Mouse (Mus musculus) embryonic facial prominence, embryonic 11.5 days (tissue): ENCODE measurements around the gene Tep1. TPM values are rescaled to one million over a fixed set of nuclear protein-coding genes. Genes with fewer than 3 reads are reported as not detected.
"Not testable (repeated sequence)": the region's sequence is repeated elsewhere in the genome, so short reads cannot be mapped to it uniquely, and the experiment has no call there.

ENCODE experiments used
- ATAC-seq: fragments of 200-750 bp; cut with Nextera tagmentation; replicated peaks from 2 replicates; pipeline ENCODE4 v1.8.0; 2017; ENCODE audit warnings: low read depth; ENCODE audit not compliant: insufficient number of reproducible peaks, low FRiP score, low TSS enrichment
- DNase-seq: peaks from one replicate; pipeline ENCODE4 v3.0.0-alpha.2; 2015; ENCODE audit warnings: low spot score
- H3K27ac ChIP-seq: fragments of 300-500 bp; sonication (generic); replicated peaks from 2 replicates; pipeline ENCODE4 v1.5.1; 2014; ENCODE audit warnings: mild to moderate bottlenecking, low read depth, low read length, control low read depth
- H3K27me3 ChIP-seq: fragments of 300-500 bp; sonication (generic); 2 replicates; pipeline ENCODE4 v1.6.1; 2014; ENCODE audit warnings: mild to moderate bottlenecking, low read length, moderate library complexity, mixed read lengths; ENCODE audit not compliant: control insufficient read depth, insufficient read depth
- H3K36me3 ChIP-seq: fragments of 300-500 bp; sonication (generic); replicated peaks from 2 replicates; pipeline ENCODE4 v1.6.1; 2014; ENCODE audit warnings: low read depth, mild to moderate bottlenecking, low read length, moderate library complexity, mixed read lengths; ENCODE audit not compliant: control insufficient read depth, insufficient read depth
- H3K4me1 ChIP-seq: fragments of 300-500 bp; sonication (generic); 2 replicates; pipeline ENCODE4 v1.6.1; 2014; ENCODE audit warnings: low read length, mixed read lengths; ENCODE audit not compliant: control insufficient read depth, insufficient read depth
- H3K4me2 ChIP-seq: fragments of 300-500 bp; sonication (generic); 2 replicates; pipeline ENCODE4 v1.6.1; 2014; ENCODE audit warnings: low read depth, mild to moderate bottlenecking, control low read depth, low read length, moderate library complexity
- H3K4me3 ChIP-seq: fragments of 300-500 bp; sonication (generic); 2 replicates; pipeline ENCODE4 v1.5.1; 2014; ENCODE audit warnings: low read depth, low read length, control low read depth
- H3K9ac ChIP-seq: fragments of 300-500 bp; sonication (generic); replicated peaks from 2 replicates; pipeline ENCODE4 v1.6.1; 2014; ENCODE audit warnings: mild to moderate bottlenecking, control low read depth, low read length
- H3K9me3 ChIP-seq: fragments of 300-500 bp; sonication (generic); replicated peaks from 2 replicates; pipeline ENCODE4 v1.6.1; 2016; ENCODE audit warnings: mild to moderate bottlenecking, low read length, inconsistent platforms, mixed read lengths; ENCODE audit not compliant: control insufficient read depth
- WGBS: fragments of 180-500 bp; shearing (Covaris S2); extraction: QIAGEN DNeasy Blood & Tissue Kit; methylation state at CpG from one replicate; pipeline ENCODE4 v1.1.7; 2014; 5-methylcytosine and 5-hydroxymethylcytosine counted together
- polyA plus RNA-seq: library from polyadenylated mRNA; unstranded; fragments of >200 nt; fragmentation: Nextera tagmentation; extraction: Ambion mirVana; gene quantifications from 2 replicates; pipeline ENCODE4 v1.2.1, GENCODE M21; 2014

Tep1 gene
- polyA plus RNA-seq, 1 experiment from 2014 or later, result 5.3 TPM

DNA sequence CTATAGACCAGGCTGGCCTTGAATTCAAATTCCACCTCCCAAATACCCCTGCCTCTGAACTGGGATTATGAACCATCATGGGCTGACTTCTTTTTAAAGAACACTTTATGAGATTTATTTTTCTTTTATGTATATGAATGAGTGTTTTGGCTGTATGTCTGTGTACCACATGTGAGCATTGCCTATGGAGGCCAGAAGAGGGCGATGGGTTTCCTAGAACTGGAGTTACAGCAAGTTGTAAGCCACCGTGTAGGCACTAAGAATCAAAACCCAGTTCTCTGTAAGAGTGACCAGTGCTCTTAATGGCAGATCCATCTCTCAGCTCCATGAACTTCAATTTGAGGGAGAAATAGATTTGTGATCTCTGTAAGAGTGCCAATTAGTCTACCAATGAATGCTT lies 47.1 kb downstream of the Tep1 start:
- Histone ChIP-seq H3K4me1 (no peaks in the 10 kb centered on the region), H3K4me2 (no peak overlapping the region), H3K27ac (no peak overlapping the region), H3K36me3 (peaks cover 2% of the 10 kb centered on the region; the same call in 1 of the 2 replicates), H3K4me3 (no peak overlapping the region), H3K27me3 (no peaks in the 10 kb centered on the region), H3K9me3 (no peaks in the 10 kb centered on the region), H3K9ac (no peak overlapping the region)
- WGBS, result 78% methylated on average over 2 of the region's 2 CpGs
- ATAC-seq (no peak), DNase-seq (no peak)

DNA sequence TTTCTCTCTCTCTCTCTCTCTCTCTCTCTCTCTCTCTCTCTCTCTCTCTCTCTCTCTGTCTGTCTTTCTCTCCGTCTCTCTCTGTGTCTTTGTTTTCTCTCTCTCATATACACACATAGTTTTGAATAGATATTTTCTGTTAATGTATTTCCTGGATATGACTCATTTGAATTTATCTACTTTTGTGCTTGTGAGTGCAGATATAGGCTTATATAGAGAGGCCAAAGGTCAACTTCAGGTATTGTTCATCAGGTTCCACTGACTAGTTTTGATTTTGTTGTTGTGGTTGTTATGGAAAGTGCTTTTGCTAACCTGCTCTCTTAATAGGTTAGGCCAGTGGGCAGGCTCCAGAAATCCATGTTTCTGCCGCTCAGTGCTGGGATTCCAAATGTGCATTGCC lies 57.3 kb downstream of the Tep1 start:
- WGBS, result 86% methylated on average over 2 of the region's 2 CpGs
- ATAC-seq (no peak), DNase-seq (no peak)
- Histone ChIP-seq H3K27ac (no peak overlapping the region), H3K36me3 (no peaks in the 10 kb centered on the region; the same call in 1 of the 2 replicates), H3K9ac (no peak overlapping the region), H3K9me3 (no peaks in the 10 kb centered on the region), H3K4me1 (no peaks in the 10 kb centered on the region), H3K27me3 (no peaks in the 10 kb centered on the region), H3K4me3 (no peak overlapping the region), H3K4me2 (no peak overlapping the region)

DNA sequence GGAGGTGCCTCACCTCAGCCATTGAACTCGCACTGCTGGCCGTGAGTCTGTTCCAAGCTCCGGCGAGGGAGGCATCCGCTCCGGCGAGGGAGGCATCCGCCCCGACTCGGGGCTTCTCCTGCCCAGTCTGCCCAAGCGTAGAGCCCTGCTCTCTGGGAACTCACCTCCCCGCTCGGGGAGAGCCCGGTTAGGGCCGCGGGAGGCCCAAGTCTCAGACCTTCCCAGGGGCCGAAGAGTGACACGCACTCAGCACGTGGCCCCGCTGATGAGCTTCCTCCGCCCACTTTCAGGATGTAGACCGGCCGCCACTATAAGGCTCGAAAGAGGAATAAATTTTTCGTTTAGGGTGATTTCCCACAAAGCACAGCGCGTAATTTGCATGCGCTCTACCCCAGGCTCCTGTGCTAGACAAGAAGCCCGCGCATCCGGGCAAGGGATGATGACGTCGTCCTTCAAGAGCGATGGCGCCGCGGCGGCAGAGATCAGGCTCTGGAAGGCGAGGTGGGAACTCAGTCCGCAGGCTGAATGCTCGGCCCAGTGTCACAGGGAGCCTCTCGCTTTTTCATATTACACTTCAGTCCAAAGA lies 62.8 kb downstream of the Tep1 start, which contains the start of the genes Ccnb1ip1 and Parp2:
TSS of gene Ccnb1ip1 (minus strand) at position 246 of the 586 bp plus-strand sequence.
TSS of gene Parp2 (plus strand) at position 355 of the 586 bp plus-strand sequence.
- Histone ChIP-seq H3K4me1 (no peaks in the 10 kb centered on the region), H3K9ac (peak within 1 kb of the TSS; percentile 72), H3K27ac (peak within 1 kb of the TSS; percentile 70), H3K4me3 (peak within 1 kb of the TSS; percentile 47), H3K4me2 (peak within 1 kb of the TSS; percentile 47), H3K9me3 (no peaks in the 10 kb centered on the region), H3K27me3 (no peaks in the 10 kb centered on the region), H3K36me3 (no peaks in the 10 kb centered on the region)
- whole genome bisulfite sequencing, result under 1% methylated on average over 42 of the region's 42 CpGs
- DNase-seq, result peak; percentile 98
- peak; percentile 100 for ATAC-seq

DNA sequence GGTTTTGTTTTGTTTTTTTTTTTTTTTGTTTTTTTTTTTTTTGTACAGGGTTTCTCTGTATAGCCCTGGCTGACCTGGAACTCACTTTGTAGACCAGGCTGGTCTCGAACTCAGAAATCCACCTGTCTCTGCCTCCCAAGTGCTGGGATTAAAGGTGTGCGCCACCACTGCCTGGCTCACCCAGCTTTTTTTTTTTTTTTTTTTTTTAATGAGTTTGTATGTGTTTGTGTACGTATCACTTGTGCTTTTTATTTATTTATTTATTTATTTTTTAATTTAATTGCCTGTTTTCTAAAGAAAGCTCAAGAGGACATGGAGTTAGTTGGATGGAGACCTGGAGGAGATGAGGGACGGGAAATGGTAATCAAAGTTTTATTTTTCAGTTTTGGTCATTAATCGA lies 63.9 kb downstream of the Tep1 start:
- not testable (repeated sequence) for H3K36me3 ChIP-seq, H3K9ac ChIP-seq, H3K9me3 ChIP-seq, H3K4me3 ChIP-seq, H3K27me3 ChIP-seq, ATAC-seq, DNase-seq, H3K4me1 ChIP-seq, H3K4me2 ChIP-seq, H3K27ac ChIP-seq
- 88% methylated on average over 5 of the region's 5 CpGs for WGBS

DNA sequence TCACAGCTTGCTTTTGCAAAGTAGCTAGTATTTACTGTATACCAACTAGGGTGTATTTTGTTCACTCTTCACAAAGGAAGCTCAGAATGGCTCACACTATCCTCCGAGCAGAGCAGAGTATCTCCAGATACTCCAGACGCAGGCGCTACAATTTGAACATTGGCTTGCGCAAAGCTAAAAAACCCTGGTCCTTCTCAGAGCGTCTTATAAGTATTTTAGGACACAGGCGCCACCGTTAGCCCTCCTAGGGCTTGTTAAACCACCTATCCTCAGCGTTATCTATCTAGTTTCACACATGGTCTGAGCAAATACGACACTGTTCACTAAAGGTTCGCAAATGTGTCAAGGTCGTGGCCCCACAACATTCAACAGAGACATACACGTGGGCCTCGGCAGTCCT lies 65.7 kb downstream of the Tep1 start:
- H3K4me2 ChIP-seq, result no peak overlapping the region
- H3K27ac ChIP-seq, result no peak overlapping the region
- no peak for DNase-seq
- H3K36me3 ChIP-seq, result no peaks in the 10 kb centered on the region
- WGBS, result 69% methylated on average over 13 of the region's 13 CpGs
- H3K27me3 ChIP-seq, result no peaks in the 10 kb centered on the region
- H3K9me3 ChIP-seq, result no peaks in the 10 kb centered on the region
- no peaks in the 10 kb centered on the region for H3K4me1 ChIP-seq
- no peak overlapping the region for H3K9ac ChIP-seq
- ATAC-seq, result no peak
- no peak overlapping the region for H3K4me3 ChIP-seq

DNA sequence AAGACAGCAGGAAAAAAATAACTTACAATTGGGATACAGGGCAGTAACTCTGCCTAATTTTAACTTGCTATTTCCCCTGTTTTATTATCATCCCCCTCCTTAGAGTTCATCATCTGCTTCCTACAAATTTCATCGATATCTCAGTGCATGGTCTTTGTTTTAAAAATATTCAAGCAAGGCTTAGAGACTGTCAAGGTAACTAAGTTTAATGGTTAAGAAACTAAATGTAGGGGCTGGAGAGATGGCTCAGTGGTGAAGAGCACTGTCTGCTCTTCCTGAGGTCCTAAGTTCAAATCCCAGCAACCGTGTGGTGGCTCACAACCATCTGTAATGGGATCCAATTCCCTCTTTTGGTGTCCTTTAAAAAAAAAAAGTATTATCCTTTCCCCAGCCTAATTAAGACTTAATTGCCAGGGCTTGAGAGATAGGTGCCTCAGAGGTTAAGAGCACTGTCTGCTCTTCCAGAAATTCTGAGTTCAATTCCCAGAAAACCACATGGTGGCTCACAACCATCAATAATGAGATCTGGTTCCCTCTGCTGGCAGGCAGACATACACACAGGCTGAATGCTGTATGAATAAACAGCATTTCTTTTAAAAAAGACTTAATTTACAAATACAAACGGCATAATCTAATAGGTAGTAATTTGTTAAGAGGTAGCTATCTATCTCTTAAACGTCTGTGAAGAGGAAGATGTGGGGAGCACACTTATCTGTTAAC lies 67.4 kb downstream of the Tep1 start:
- peak; percentile 40 for DNase-seq
- 64% methylated on average over 4 of the region's 4 CpGs for whole genome bisulfite sequencing
- H3K27me3 ChIP-seq, result no peaks in the 10 kb centered on the region

DNA sequence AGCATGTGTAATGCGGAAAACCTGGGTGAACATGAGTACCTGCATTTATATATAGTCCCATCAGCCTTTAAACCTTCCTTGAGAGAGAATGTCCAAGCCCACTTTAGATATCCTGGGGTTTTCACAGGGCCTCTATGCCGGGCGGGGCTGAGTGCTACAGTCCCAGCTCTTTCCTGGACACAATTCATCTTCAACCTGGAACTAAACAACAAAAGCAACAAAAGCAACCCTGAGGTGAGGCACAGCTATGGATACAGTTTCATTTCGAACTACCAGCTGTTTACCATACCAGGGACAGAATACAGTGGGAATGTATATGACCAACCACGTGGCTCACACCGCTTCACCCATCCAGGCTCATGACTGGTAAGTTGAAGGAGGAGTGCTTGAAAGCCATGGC lies 67.9 kb downstream of the Tep1 start:
- no peaks in the 10 kb centered on the region for H3K4me1 ChIP-seq
- H3K4me2 ChIP-seq, result no peak overlapping the region
- ATAC-seq (no peak), DNase-seq (no peak)
- H3K27me3 ChIP-seq, result no peaks in the 10 kb centered on the region
- no peak overlapping the region for H3K9ac ChIP-seq
- no peak overlapping the region for H3K4me3 ChIP-seq
- H3K36me3 ChIP-seq, result no peaks in the 10 kb centered on the region
- 85% methylated on average over 6 of the region's 6 CpGs for WGBS
- no peaks in the 10 kb centered on the region for H3K9me3 ChIP-seq
- H3K27ac ChIP-seq, result no peak overlapping the region

More for the DNA sequence above, 67.4 kb downstream of the Tep1 start:
- H3K4me1 ChIP-seq, result no peaks in the 10 kb centered on the region
- H3K36me3 ChIP-seq, result no peaks in the 10 kb centered on the region
- no peak overlapping the region for H3K4me3 ChIP-seq
- no peak for ATAC-seq
- H3K4me2 ChIP-seq, result no peak overlapping the region
- H3K9ac ChIP-seq, result no peak overlapping the region
- no peak overlapping the region for H3K27ac ChIP-seq
- no peaks in the 10 kb centered on the region for H3K9me3 ChIP-seq

DNA sequence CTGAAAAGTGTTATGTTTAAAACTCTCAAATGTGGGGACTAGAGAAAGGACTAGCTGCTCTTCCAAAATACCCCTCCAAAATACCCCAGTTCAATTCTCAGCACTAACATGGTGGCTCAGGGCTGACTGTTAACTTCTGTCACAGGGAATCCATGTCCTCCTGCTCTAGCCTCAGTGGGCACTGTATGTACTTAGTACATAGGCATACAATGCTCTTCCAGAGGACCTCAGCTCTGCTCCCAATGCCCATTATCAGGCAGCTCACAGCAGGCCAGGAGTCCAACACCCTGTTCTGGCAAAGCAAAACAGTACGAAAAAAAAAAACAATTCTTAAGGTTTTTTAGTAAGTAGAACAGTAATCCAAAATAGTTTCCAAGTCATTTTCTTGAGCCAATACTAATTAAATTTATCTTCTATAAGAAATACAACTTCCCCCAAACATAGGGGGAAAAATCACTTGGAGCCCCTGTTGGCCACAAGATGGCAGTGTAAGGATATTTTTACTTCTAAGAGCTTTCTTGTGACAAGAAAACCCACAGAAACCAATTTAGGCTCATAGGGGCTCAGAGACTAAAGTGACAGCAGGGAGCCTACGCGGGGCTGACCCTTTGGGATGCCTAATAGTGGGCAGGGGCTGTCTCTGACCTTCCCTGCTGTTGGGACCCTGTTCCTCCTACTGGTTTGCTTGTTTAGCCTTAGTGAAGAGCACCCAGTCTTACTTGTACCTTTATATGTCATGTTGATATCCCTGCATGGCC lies 70.7 kb downstream of the Tep1 start:
- no peak overlapping the region for H3K27ac ChIP-seq
- WGBS, result 2% methylated on average over 3 of the region's 3 CpGs

More for the DNA sequence above, 70.7 kb downstream of the Tep1 start:
- ATAC-seq (no peak), DNase-seq (peak; percentile 81)
- Histone ChIP-seq H3K9me3 (no peaks in the 10 kb centered on the region), H3K4me2 (no peak overlapping the region), H3K4me3 (no peak overlapping the region), H3K27me3 (no peaks in the 10 kb centered on the region), H3K4me1 (no peaks in the 10 kb centered on the region), H3K36me3 (no peaks in the 10 kb centered on the region), H3K9ac (no peak overlapping the region)
